Mouse (Mus musculus) thymus, adult 2 months (tissue): Measurements from ENCODE around the gene Zfp93.

ENCODE experiments used
- CTCF ChIP-seq: fragments of 200-500 bp; IDR thresholded peaks from 2 replicates; pipeline ENCODE4 v1.5.1; 2012; ENCODE audit warnings: mild to moderate bottlenecking, control low read depth, low read length, moderate library complexity, borderline replicate concordance; ENCODE audit not compliant: control insufficient read depth, poor library complexity, insufficient read depth; ENCODE audit errors: extremely low read depth
- POLR2A ChIP-seq: fragments of 200-500 bp; IDR thresholded peaks from 2 replicates; pipeline ENCODE4 v1.6.1; 2012; ENCODE audit warnings: mild to moderate bottlenecking, low read length, control low read depth, moderate library complexity; ENCODE audit not compliant: control insufficient read depth, poor library complexity, insufficient read depth; ENCODE audit errors: extremely low read depth

DNA sequence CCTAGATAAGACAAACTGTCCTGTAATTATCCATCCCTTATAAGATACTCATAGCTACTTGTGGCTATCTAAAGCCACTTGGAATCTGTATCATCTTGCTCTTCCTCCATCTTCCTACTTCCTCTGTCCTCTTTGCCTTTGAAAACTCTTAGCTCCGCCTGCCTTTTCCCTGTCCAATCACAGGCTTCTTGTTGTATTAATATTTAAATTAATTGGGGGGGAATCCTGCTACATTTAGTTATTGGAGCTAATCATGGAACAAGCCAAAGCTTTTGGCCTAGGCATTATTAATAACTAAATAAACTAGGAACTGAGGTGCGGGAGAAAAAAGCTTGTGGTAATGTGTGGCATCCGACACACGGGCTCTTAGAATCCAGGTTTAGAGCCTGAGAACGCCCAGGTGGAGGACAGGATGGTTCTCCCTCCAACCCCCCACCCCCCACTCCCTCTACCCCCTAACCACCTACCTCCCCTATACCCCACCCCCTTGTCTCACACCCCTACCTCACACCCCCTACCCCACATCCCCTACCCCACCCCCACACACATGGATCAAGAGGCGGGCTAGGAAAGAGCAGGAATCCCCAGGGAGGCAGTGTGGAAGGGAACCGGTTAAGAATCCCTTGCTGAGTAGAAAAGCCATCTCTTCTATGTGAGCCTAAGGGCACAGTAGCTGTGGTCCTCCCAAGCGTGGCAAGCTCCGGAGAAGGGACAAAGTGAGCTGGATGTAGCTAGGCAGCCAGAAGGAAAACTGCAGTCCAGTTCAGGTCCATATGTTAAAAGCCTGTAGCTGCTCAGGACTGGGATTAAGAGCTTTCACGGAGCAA lies 10.0 kb downstream of the Zfp93 start:
- TF ChIP-seq CTCF (no peak), POLR2A (no peak)
